Mouse (Mus musculus) cerebellum, postnatal 14 days (tissue): ENCODE measurements around the gene Erap1.
"Not testable (repeated sequence)": the region's sequence is repeated elsewhere in the genome, so short reads cannot be mapped to it uniquely, and the experiment has no call there.

Source experiments
- DNase-seq, 2 experiments: peaks; one replicate each; pipeline ENCODE4 v3.0.0; 2021; ENCODE audit warnings: mixed read lengths in 2 of 2

Erap1 gene

GRCm38 (mm10) chr13:74638793-74639711, at the start of gene Erap1:
Erap1 (plus strand) TSS chr13:74639568.
- DNase-seq: peak; percentile 19 to 59

GRCm38 (mm10) chr13:74591401-74591821, 48.0 kb upstream of the Erap1 start:
- DNase-seq: peak in 1 of 2 experiments; percentile 5

GRCm38 (mm10) chr13:74591828-74592227, 47.5 kb upstream of the Erap1 start:
- not testable (repeated sequence) for DNase-seq

GRCm38 (mm10) chr13:74597022-74597421, 42.3 kb upstream of the Erap1 start:
- DNase-seq: not testable (repeated sequence)

DNA sequence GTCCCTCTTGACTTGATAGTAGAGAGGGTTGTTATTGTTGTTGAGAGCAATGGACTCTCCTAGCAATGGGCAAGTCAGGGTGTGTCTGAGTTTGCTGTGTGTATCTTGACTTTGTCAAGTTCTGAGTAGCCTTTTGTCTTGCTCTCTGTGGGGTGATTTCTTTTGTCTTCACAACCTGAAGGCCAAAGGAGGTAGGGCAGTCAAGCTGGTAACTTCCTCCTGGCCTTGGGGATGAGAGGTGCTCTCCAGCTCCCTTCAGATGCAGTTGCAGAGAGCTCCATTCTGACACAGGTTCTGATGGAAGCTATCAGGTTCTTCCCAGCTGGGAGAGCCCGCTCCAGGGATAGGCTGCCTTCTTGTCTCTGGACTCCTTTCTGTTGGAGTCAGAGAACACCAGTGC, 37.6 kb upstream of the Erap1 start:
- not testable (repeated sequence) for DNase-seq

DNA sequence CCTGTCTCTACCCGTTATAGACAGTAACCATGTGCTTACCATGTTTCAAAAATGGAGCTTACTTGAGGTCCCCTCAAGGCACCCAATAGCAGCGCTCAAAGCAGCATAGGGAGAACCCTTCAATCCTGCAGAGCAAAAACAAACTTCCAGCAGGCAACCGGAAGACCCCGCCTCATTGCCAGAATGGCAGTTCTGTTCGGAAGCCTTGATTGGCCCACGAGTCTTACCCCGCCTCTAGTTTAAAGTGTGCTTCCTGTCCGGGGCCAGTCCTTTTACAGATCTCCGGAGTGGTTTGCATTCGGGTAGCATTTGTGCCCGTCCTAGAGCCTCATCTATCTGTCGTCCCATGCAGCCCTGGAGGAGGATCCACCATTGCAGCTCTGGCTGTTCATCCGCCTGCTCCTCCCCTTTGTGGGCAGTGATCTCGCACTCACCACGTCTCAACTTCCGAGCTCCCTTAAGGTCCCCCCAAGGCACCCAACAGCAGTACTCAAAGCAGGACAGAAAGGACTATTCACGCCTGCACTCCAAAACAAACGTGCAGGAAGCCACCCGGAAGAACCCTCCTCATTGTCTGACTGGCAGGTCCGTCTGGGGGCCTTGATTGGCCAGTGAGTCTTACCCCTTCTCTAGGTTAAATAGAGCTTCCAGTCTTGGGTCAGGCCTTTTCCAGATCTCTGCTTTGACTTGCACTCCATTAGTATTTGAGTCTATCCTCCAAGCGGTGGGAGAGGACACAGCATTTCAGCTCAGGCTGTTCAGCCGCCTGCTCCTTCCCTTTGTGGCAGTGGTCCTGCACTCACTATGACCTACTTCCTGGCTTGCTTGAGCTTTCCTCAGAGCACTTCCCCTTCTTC, 22.0 kb upstream of the Erap1 start:
- DNase-seq: peak; percentile 75 to 80

DNA sequence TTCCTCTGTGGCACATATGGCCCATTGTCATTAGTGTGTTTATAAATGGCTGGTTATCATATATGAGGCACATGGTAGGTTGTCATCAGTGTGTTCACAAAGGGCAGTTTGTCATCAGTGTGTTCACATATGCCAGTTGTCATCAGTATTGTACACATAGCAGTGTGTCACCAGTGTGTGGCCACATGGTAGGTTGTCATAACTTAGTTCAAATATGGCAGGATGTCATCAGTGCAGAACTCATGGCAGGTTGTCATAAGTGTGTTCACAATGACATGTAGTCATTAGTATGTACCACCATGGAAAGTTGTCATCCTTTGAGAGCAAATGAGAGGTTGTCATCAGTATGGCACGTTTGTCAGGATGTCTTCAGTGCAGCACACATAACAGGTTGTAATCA, 7.0 kb upstream of the Erap1 start:
- DNase-seq: no peak

DNA sequence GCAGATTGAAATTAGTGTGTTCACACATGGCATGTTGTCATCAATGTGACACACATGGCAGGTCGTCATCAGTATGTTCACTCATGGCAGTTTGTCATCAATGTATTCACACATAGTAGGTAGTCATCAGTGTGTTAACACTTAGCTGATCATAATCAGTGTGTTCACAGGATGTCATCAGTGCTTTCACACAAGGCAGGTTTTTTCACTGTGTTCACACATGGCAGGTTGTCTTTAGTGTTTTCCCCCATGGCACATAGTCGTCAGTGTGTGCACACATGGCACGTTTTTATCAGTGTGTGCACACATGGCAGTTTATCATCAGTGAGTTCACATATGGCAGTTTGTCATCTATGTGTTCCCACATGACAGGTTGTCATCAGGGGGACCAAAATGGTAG, 6.5 kb upstream of the Erap1 start:
- no peak for DNase-seq

GRCm38 (mm10) chr13:74639712-74640522, 549 bp downstream of the Erap1 start:
- DNase-seq: peak; percentile 87 to 88

- DNase-seq: not testable (repeated sequence)
Observed at GRCm38 (mm10) chr13:74640523-74640920, 1.2 kb downstream of the Erap1 start.

DNA sequence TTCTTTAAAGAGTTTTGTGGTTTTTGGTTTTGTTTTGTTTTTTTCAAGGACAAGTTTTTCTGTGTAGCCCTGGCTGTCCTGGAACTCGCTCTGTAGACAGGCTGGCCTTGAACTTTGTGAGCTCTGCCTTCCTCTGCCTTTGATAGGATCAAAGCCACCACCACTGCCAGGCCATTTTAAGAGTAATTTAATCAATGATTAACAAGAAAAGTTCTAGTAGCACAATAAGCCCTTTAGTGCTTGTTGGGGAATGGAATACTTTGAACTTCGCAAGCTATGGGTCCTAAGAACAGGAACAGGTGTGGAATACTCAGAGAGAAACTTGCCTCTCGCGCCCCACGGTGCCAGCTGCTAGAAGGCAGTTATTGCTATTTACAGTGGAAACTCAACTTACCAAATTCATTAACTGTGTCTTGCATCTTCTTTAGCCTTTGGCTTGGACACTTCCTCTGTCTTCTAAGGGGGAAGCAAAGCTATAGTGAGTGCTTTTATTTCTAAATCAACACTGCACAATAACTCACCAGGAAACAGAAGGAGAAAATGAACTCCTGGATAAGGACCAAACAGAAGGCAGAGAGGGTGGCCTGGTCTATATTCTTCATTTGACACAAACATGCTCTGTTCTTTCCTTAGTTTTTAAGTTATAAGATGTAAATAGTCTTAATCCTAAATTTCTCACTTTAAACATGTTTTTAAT, 56.3 kb downstream of the Erap1 start:
- no peak for DNase-seq

DNA sequence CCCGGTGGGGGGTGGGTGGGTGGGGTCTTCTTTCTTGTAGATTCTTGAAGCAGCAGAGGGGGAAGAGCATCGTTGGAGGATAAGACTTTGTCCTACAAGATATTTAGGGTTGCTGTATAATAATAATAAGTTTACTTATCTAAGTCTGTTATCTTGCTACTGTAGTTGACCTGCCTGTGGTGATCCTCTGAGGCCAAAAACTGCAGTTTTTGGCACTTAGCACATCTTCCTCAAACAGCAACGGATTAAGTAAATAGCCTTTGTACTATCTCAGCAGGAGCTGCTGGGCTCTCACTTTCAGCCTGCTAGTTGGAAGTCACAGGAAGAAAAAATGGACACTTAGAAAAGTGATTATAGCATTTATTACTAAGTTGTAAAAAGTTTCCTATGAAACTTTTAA, 56.9 kb downstream of the Erap1 start:
- DNase-seq: no peak

DNA sequence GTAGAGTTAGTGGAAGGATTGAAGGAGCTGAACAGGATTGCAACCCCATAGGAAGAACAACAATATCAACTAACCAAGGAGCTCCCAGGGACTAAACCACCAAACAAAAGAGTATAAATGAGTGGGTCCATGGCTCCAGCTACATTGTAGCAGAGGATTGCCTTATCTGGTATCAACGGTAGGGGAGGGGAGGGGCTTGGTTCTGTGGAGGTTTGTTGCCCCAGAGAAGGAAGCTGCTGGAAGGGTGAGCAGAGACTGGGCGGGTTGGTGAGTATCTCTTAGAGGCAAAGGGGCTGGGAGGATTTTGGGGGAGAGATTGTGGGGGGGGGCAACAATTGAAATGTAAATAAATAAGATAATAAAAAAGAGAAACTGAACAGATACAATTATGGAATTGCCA, 79.6 kb downstream of the Erap1 start:
- DNase-seq: no peak

DNA sequence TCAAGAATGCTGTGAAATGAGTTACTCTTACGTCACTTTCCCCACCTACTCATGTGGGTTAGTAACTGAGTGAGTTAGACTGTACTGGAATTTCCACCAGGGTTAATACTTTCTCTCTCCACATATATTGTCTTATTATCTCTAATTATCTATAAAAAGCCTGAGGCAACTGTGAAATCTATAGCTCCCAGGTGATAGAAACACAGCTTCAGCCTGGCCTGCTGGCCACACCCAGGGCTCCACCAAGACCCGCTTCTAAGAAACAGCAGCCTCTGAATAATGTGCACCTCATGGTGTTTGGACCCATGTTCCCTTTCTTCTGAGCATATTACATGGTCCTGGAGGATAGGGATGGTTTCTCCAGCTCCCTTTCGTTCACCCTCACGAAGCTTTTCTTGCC, 94.4 kb downstream of the Erap1 start:
- no peak for DNase-seq

DNA sequence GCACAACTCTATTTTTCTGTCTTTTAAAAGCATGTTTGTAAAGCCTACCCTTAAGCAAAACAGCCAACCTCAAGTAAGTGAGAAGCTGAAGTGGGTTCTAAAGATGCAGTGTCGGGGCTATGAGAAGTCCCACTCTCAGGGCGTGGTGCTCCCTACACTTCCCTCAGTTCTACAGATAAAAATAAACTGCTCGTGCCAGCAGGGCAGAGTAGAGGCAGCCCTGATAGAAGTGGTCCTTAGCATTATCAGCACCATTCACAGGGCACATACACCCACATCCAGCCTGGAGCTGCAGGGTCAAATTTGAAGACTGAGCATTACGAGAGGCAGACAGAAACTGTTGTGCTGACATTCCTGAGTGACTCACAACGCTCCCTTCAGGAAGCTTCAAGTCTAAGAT, 96.5 kb downstream of the Erap1 start:
- DNase-seq: no peak

DNA sequence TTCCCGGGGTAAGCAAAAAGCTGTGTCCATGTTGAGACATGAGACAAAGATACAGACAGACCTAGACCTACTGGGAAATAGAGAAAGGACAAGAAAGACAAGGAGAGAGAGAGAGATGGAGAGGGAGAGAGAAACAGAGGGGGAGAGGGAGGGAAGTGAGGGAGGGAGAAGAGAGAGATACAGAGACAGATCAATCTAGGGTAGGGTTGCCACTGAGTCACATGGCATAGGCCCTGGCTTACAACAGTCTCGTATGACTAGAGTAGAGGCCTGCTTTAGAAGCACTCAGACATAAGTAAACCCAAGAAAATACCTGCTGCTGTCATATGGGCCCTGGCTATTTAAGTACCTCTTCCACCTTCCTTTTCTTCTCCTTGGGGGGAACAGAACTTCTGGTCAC, 97.0 kb downstream of the Erap1 start:
- no peak for DNase-seq
